Mouse (Mus musculus): Measurements from ENCODE around the gene Gabra4. TPM values are rescaled to one million over a fixed set of nuclear protein-coding genes. Genes with fewer than 3 reads are reported as not detected.

Gabra4 gene
- polyA plus RNA-seq, 2 experiments from 2014 or later: not detected

Other genes starting within 250 kb of the Gabra4 start
- not detected for gene Cox7b2, start 110.1 kb downstream of the Gabra4 start, polyA plus RNA-seq (2017; shearing (Covaris generic))
- gene Gabrb1, start 195 bp downstream of the Gabra4 start, polyA plus RNA-seq (2017; shearing (Covaris generic)): under 1 TPM in 1 of 2 experiments, not detected in 1; 0.09 TPM

All from CD4-positive, CD25-positive, alpha-beta regulatory T cell, adult 4 months (primary cell).